Mouse (Mus musculus): ENCODE measurements around the gene Cdx2. TPM values are rescaled to one million over a fixed set of nuclear protein-coding genes. Genes with fewer than 3 reads are reported as not detected.

The Cdx2 gene
- polyA plus RNA-seq (2017; shearing (Covaris generic)) = not detected

GRCm38 (mm10) chr5:147306638-147307397 is at the start of gene Cdx2:
Cdx2 (minus strand) TSS chr5:147307270.

GRCm38 (mm10) chr5:147322183-147322582 is 15.1 kb upstream of the Cdx2 start, which contains the start of gene Urad:
Urad (minus strand) TSS chr5:147322440.

GRCm38 (mm10) chr5:147269926-147270672 is 37.0 kb downstream of the Cdx2 start, which contains the start of gene Pdx1:
Pdx1 (plus strand) TSS chr5:147269959.

Other genes starting within 250 kb of the Cdx2 start
- 10 to 100 TPM; 31.2 to 37.9 TPM for gene Lnx2, start 230.7 kb downstream of the Cdx2 start, polyA plus RNA-seq (2017; shearing (Covaris generic))
- gene Polr1d, start 230.2 kb downstream of the Cdx2 start, polyA plus RNA-seq (2017; shearing (Covaris generic)) = 100 to 1,000 TPM; 166 to 174 TPM
- not detected for gene Gsx1, start 118.6 kb downstream of the Cdx2 start, polyA plus RNA-seq (2017; shearing (Covaris generic))
- under 1 TPM in 1 of 2 experiments, not detected in 1; 0.23 TPM for gene Pdx1, start 37.3 kb downstream of the Cdx2 start, polyA plus RNA-seq (2017; shearing (Covaris generic))
- gene Urad, start 15.2 kb upstream of the Cdx2 start, polyA plus RNA-seq (2017; shearing (Covaris generic)) = not detected
- under 1 TPM in 1 of 2 experiments, not detected in 1; 0.92 TPM for gene Flt3, start 93.2 kb upstream of the Cdx2 start, polyA plus RNA-seq (2017; shearing (Covaris generic))
- 10 to 100 TPM; 40.0 to 56.5 TPM for gene Pan3, start 122.9 kb upstream of the Cdx2 start, polyA plus RNA-seq (2017; shearing (Covaris generic))

All from activated CD4-positive, CD25-positive, alpha-beta regulatory T cell (primary cell).